Mouse (Mus musculus): ENCODE data around the gene Lce3a. TPM values are rescaled to one million over a fixed set of nuclear protein-coding genes. Genes with fewer than 3 reads are reported as not detected.

Gene Lce3a
- polyA plus RNA-seq, 1 experiment from 2014 or later, result not detected

Other genes starting within 250 kb of the Lce3a start
- gene Lce1c, start 247.0 kb downstream of the Lce3a start, polyA plus RNA-seq (2016; fragmentation: Nextera tagmentation; extraction: Ambion mirVana), result not detected in 2 replicates
- not detected in 2 replicates for gene Lce1d, start 239.0 kb downstream of the Lce3a start, polyA plus RNA-seq (2016; fragmentation: Nextera tagmentation; extraction: Ambion mirVana)
- gene Lce1e, start 217.2 kb downstream of the Lce3a start, polyA plus RNA-seq (2016; fragmentation: Nextera tagmentation; extraction: Ambion mirVana), result not detected in 2 replicates
- gene Lce1f, start 205.9 kb downstream of the Lce3a start, polyA plus RNA-seq (2016; fragmentation: Nextera tagmentation; extraction: Ambion mirVana), result not detected in 2 replicates
- gene Gm38119, start 187.1 kb downstream of the Lce3a start, polyA plus RNA-seq (2016; fragmentation: Nextera tagmentation; extraction: Ambion mirVana), result not detected in 2 replicates
- not detected in 2 replicates for gene Lce1g, start 173.9 kb downstream of the Lce3a start, polyA plus RNA-seq (2016; fragmentation: Nextera tagmentation; extraction: Ambion mirVana)
- gene Lce1h, start 161.2 kb downstream of the Lce3a start, polyA plus RNA-seq (2016; fragmentation: Nextera tagmentation; extraction: Ambion mirVana), result not detected in 2 replicates
- not detected in 2 replicates for gene Lce1i, start 147.3 kb downstream of the Lce3a start, polyA plus RNA-seq (2016; fragmentation: Nextera tagmentation; extraction: Ambion mirVana)
- gene Lce1j, start 135.7 kb downstream of the Lce3a start, polyA plus RNA-seq (2016; fragmentation: Nextera tagmentation; extraction: Ambion mirVana), result not detected in 2 replicates
- not detected in 2 replicates for gene Lce1k, start 118.3 kb downstream of the Lce3a start, polyA plus RNA-seq (2016; fragmentation: Nextera tagmentation; extraction: Ambion mirVana)
- gene Kprp, start 99.0 kb downstream of the Lce3a start, polyA plus RNA-seq (2016; fragmentation: Nextera tagmentation; extraction: Ambion mirVana), result not detected in 2 replicates
- gene Lce1l, start 74.9 kb downstream of the Lce3a start, polyA plus RNA-seq (2016; fragmentation: Nextera tagmentation; extraction: Ambion mirVana), result not detected in 2 replicates
- gene 2310050C09Rik, start 56.0 kb downstream of the Lce3a start, polyA plus RNA-seq (2016; fragmentation: Nextera tagmentation; extraction: Ambion mirVana), result not detected in 2 replicates
- gene Lce3b, start 6.7 kb upstream of the Lce3a start, polyA plus RNA-seq (2016; fragmentation: Nextera tagmentation; extraction: Ambion mirVana), result not detected in 2 replicates
- gene Lce3c, start 18.3 kb upstream of the Lce3a start, polyA plus RNA-seq (2016; fragmentation: Nextera tagmentation; extraction: Ambion mirVana), result not detected in 2 replicates
- gene Lce3d, start 31.2 kb upstream of the Lce3a start, polyA plus RNA-seq (2016; fragmentation: Nextera tagmentation; extraction: Ambion mirVana), result not detected in 2 replicates
- not detected in 2 replicates for gene Lce3e, start 40.8 kb upstream of the Lce3a start, polyA plus RNA-seq (2016; fragmentation: Nextera tagmentation; extraction: Ambion mirVana)
- gene Lce3f, start 66.0 kb upstream of the Lce3a start, polyA plus RNA-seq (2016; fragmentation: Nextera tagmentation; extraction: Ambion mirVana), result not detected in 2 replicates
- gene Crct1, start 89.5 kb upstream of the Lce3a start, polyA plus RNA-seq (2016; fragmentation: Nextera tagmentation; extraction: Ambion mirVana), result not detected in 2 replicates
- gene Lce1m, start 92.8 kb upstream of the Lce3a start, polyA plus RNA-seq (2016; fragmentation: Nextera tagmentation; extraction: Ambion mirVana), result not detected in 2 replicates
- gene Gm4858, start 142.6 kb upstream of the Lce3a start, polyA plus RNA-seq (2016; fragmentation: Nextera tagmentation; extraction: Ambion mirVana), result not detected in 2 replicates
- not detected in 2 replicates for gene Crnn, start 218.6 kb upstream of the Lce3a start, polyA plus RNA-seq (2016; fragmentation: Nextera tagmentation; extraction: Ambion mirVana)

Measured in limb, embryonic 12.5 days (tissue).